Mouse (Mus musculus) embryonic fibroblast, embryonic 13.5 days (primary cell): ENCODE measurements at regions not wholly inside any gene's neighbourhood (a gene's known extent, or its start where the extent isn't known, plus 50 kb on each side); places are given as distances from the start of the nearest gene placed in this dataset.

Source experiments
- CTCF ChIP-seq: IDR thresholded peaks from 2 replicates; pipeline ENCODE4 v1.5.1; 2011; ENCODE audit warnings: mild to moderate bottlenecking, control low read depth, low read length, moderate library complexity, borderline replicate concordance; ENCODE audit not compliant: insufficient read depth
- POLR2A ChIP-seq: IDR thresholded peaks from 2 replicates; pipeline ENCODE4 v1.6.1; 2011; ENCODE audit warnings: low read depth, mild to moderate bottlenecking, control low read depth, low read length, moderate library complexity

GRCm38 (mm10) chr9:47957881-47958280, 203.9 kb upstream of the Nxpe4 start:
- TF ChIP-seq CTCF: no peak
- no peak for TF ChIP-seq POLR2A
